Mouse (Mus musculus) v-Abl transformed pro-B cells (cell line): ENCODE data around the gene Rnf115.
"Not testable (repeated sequence)": the region's sequence is repeated elsewhere in the genome, so short reads cannot be mapped to it uniquely, and the experiment has no call there.

ENCODE experiments used
- in situ Hi-C, 2 experiments: fragments of 400-800 bp; cut with MboI; formaldehyde crosslinking; loops; one replicate each; pipeline ENCODE4 v1.15.1; 2025; ENCODE audit not compliant: unreplicated experiment in 2 of 2

Rnf115 gene

GRCm38 (mm10) chr3:96727343-96727827 lies at the start of gene Rnf115, which contains the start of gene Polr3c:
TSS of gene Rnf115 (plus strand) at chr3:96727664.
TSS of gene Polr3c (minus strand) at chr3:96727628.
- in situ Hi-C loops = no loop called here

DNA sequence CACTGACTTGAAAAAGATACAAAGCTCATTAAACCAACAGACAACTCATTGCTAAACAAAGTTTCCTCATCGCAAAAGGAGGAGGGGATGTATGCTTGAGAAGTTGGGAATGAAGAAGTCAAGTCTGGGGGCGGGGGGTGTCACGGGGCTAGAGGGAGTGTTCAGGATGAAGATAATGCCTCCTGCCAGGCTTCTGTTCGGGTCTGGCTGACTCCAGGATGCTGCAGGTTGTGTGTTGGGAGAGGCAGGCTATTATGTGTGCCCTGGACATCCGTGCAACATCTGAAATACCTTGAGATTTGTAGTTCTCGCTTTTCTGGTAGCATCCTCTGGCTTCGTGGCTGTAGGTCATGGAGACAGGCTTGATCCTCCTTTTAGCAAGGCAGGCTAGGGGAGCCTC lies 49.0 kb upstream of the Rnf115 start:
- in situ Hi-C loops = no loop called here

DNA sequence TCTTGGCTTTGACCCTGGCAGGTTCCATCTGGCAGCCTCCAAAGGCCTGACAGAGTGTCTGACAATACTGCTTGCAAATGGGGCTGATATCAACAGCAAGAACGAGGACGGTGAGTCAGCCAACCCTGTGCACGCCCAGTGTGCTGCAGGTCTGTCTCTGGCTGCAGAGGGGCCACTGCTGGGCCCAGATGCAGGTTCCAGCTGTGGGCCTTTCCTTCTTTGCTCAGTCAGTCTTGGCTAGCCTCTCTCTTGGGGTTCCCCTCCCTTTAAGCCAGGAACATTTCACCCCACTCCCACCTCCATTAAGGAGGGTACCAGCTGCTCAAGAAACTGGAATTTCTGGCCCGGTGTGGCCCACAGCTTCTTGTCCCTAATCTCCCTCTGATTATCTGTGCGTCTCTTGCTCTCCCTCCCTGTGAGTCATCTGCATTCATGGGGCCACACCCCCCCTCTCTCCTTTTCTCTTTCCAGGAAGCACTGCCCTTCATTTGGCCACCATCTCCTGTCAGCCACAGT lies 48.2 kb upstream of the Rnf115 start:
- in situ Hi-C loops = no loop called here

DNA sequence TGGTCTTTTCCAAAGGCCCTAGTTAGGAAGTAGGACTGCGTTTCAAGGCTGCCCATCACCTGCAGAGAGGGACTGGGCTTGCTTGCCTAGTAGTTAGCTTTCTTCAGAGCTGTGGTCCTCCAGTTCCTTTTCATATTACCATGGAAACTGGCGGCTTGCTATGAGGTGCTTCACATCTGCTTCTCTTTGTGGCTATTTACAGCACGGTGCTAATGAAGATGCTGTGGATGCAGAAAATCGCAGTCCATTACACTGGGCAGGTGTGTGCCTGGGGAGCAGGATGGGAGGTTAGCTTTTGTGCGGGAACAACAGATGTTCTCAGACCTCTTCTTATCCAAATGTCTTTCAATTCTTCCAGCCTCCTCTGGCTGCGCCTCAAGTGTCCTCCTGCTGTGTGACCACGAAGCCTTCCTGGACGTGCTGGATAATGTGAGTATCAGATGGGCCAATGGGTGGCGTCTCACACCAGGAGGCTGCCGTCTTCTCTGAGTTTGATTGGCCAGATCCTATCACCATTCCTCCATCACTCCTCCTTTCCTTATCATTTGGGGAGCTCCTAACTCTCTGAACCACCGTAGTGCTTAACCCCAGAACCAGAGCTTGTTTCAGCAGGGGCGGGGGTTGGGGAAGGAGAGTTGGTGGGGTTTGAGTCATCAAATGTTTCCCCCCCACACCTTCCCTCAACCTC lies 47.1 kb upstream of the Rnf115 start:
- in situ Hi-C loops = no loop called here

GRCm38 (mm10) chr3:96683496-96683895 lies 44.0 kb upstream of the Rnf115 start:
- in situ Hi-C loops = no loop called here

GRCm38 (mm10) chr3:96684151-96684821 lies 43.2 kb upstream of the Rnf115 start:
- in situ Hi-C loops = no loop called here

DNA sequence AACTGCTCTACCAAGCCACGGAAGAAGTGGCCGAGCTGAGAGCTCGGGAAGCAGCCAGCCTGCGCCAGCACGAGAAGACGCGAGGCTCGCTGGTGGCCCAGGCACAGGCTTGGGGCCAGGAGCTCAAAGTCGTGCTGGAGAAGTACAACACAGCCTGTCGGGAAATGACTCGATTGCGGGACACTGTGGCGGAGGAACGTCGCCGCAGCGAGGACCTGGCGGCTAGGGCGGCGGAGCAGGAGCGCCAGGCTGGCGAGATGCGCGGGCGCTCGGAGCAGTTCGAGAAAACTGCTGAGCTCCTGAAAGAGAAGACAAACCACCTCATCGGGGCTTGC lies 42.7 kb upstream of the Rnf115 start:
- in situ Hi-C loops = no loop called here

DNA sequence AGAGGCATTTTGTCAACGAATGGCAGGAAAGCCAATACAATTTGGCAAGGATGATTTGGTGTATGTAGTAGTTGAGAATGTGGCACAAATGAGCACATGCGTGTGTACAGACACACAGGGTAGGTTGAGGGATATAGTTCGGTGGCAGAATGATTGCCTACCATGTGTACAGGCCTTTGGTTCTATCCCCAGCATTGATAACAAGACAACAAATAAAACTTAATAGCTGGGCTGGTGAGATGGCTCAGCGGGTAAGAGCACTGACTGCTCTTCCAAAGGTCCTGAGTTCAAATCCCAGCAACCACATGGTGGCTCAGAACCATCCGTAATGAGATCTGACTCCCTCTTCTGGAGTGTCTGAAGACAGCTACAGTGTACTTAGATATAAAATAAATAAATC lies 41.4 kb upstream of the Rnf115 start:
- in situ Hi-C loops = not testable (repeated sequence)

DNA sequence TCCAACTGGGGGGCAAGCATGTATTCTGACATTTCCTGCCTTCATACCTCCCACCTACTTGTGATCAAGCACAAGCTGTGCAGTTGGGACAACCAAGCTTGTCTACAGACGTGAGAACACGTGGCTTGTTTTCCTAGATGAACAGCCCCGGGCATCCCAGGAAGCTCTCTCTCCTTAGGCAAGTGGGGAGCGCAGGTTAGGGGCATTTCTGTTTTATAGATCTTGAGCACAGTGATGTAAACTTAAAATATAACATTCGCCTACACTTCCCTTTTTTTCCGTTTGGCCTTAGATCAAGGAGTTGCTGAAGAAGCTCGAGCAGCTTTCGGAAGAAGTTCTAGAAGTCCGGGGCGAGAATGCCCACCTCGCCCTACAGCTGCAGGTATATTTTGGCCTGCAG lies 38.6 kb upstream of the Rnf115 start:
- in situ Hi-C loops = no loop called here

DNA sequence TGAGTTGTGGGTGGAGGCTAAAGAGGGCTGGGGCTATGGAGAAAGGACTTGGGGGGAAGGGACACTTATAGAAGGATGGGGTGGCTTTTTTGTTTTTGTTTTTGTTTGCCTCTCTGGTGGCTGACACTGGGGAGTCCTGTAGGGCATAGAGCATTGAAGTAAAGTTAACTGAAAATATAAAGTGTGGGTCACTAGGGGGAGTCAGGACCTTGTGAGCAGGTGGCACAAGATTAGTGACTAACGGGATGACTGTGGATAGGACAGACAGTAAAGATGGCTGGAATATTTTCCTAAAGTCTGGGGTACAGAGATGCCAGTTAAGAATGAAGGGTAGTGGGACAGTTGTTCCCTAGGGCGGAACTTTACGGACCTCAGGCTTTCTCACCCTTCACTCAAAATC lies 37.2 kb upstream of the Rnf115 start:
- in situ Hi-C loops = no loop called here

DNA sequence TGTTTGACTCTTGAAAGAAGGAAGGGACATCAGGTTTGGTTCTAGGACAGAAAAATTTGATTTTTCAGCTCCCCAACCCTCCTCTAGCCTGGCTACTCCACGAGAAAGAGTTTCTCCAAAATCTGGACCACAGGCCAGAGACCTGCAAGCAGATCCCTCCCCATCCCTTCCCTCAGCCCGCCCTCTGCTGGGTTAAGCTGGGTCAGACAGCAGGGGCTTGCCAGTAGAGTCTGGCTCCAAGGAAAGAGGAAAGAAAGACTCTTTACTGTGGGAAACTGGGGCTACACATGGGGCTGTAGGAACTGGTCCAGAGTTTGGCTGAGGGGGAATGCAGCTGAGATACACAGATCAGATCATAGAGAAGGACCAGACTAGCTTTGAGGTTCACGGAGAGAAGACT lies 35.0 kb upstream of the Rnf115 start:
- in situ Hi-C loops = no loop called here

DNA sequence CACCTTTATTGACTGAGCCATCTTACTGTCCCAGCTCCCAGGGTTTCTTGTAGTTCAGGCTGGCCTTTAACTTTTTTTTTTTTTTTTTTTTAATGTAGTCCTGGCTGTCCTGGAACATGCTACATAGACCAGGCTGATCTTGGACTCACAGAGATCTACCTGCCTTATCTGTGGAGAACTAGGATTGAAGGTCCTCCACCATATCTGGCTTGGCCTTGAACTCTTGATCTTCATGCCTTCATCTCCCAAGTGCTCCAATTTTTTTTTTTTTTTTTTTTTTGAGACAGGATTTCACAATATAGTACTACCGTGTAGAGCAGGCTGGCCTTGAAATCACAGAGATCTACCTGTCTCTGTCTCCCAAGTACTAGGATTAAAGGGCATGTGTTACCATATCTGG lies 33.9 kb upstream of the Rnf115 start:
- in situ Hi-C loops = no loop called here

- in situ Hi-C loops = no loop called here
Measured at GRCm38 (mm10) chr3:96696198-96696765, 31.2 kb upstream of the Rnf115 start, which contains the start of gene Pias3. TSS of gene Pias3 (plus strand) at chr3:96696384.

DNA sequence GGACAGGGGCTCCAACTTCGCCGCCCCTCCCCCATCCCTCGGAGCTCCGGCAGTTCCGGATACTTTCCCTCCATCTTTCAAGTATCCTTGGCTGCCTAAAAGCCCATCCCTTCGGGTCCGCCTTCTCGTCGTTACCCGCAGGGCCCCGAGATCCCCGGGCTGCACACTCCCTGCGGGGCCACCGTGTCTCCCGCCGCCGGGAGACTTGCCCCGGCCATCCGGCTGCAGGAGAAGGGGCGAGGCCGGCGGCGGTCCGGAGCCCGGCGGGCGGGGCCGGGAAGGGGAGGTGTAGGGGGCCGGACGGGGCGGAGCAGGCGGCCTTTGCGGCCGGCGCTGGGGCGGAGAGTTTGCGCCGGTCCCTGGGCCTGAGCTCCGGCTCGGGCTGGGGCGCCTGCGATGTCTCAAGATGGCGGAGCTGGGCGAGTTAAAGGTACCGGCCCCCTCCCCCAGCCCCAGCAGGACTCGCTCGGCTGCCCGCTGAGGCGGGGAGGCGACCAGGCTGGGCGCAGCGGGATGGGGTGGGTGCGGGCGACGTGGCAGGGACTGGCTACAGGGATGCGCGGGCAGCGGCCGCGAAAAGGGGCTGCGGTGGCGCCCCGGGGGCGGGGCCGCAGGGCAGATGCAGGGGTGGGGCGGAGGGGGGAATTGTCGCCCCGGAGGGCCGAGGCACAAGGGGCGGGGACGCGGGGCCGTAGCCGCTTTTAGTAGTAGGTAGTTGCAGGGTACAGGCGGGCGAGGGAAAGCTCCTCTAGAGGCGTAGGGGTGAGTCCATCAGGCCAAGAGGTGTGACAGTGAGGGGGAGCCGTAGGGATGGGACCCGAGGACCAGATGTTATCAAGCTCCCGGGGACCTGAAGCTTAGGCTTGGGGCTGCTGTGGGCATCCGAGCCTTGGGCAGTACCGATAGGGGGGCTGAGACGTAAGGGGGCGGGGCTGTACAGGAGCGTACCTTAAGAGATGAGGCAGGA lies 30.4 kb upstream of the Rnf115 start:
- in situ Hi-C loops = no loop called here

DNA sequence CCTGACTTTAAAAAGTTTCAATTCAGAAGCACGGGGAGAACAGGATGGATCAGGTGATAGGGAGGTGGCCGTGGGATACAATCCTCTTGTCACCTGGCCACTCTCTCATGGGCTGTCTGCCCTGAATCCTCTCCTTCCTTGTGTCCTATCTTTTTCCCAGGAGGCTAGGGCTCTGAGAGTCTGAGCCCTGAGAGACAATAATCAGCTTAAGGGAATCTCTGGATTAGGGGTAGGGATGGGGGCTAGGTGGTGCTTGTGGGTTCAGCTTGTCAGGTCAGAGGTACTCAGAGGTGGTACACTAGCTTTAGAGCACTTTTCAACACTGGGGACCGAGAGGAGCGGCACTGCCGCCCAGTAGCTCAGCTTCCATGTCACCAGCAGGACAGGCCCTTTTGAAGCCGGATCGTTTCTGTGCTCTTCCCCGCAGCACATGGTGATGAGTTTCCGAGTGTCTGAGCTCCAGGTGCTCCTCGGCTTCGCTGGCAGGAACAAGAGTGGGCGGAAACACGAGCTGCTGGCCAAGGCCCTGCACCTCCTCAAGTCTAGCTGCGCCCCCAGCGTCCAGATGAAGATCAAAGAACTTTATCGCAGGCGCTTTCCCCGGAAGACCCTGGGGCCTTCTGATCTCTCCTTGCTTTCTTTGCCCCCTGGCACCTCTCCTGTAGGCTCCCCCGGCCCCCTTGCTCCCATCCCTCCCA lies 28.3 kb upstream of the Rnf115 start:
- in situ Hi-C loops = no loop called here

- in situ Hi-C loops = loop anchor here (5.0 to 10.0 kb wide), 3 partner anchors 33 to 156 kb away; partner anchors contain the start of gene Itga10 (in 1 of the 2)
Measured at GRCm38 (mm10) chr3:96700376-96700775, 27.1 kb upstream of the Rnf115 start.

GRCm38 (mm10) chr3:96701003-96701402 lies 26.5 kb upstream of the Rnf115 start:
- in situ Hi-C loops = loop anchor here (5.0 to 10.0 kb wide), 3 partner anchors 34 to 156 kb away; partner anchors contain the start of gene Itga10 (in 1 of the 2)

- in situ Hi-C loops = loop anchor here (5.0 to 10.0 kb wide), 4 partner anchors 37 to 162 kb away; partner anchors contain the start of gene Itga10 (in 1 of the 2)
Measured at GRCm38 (mm10) chr3:96704778-96705177, 22.7 kb upstream of the Rnf115 start.

DNA sequence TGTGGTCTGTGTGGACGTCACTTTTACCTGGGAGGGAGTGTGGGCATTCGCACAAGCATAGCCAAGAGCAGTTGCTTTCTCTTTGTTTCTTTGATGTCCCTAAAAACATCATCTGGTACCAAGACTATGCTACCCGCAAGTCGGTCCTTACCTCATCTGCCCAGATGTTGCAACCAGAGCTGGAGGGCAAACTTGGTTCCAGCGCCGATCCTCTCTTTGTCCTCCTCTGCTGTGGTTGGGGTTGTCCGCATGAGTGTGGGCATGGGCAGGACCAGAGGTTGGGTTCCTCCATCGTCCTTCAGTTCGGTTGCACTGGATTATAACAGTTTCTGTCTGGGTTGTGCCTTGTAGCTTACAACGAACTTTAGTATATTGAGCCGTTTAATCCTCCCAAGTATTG lies 21.2 kb upstream of the Rnf115 start:
- in situ Hi-C loops = loop anchor here (5.0 to 10.0 kb wide), 2 partner anchors 161 to 164 kb away; no protein-coding TSS in a partner anchor
